Mouse (Mus musculus): ENCODE measurements at regions not wholly inside any gene's neighbourhood (a gene's known extent, or its start where the extent isn't known, plus 50 kb on each side); places are given as distances from the start of the nearest gene placed in this dataset.

- TF ChIP-seq POLR2A (IDR thresholded peaks at IDR 0.05; ENCODE audit: low read depth, low read length) = no peak
- no peak for TF ChIP-seq CTCF (IDR thresholded peaks at IDR 0.05; ENCODE audit: extremely low read depth, insufficient read length, insufficient replicate concordance, low read depth, low read length)
These were observed 67.0 kb upstream of the Grem2 start for GRCm38 (mm10) chr1:174988590-174988989.
